Mouse (Mus musculus): ENCODE measurements around the gene Gm9945.
A peak's percentile ranks its signal among the peaks of the same experiment; 100 is the strongest.

Gene Gm9945

GRCm38 (mm10) chr11:53522930-53523329, 43.0 kb downstream of the Gm9945 start:
- no peak for DNase-seq (ENCODE audit: low read depth)

DNA sequence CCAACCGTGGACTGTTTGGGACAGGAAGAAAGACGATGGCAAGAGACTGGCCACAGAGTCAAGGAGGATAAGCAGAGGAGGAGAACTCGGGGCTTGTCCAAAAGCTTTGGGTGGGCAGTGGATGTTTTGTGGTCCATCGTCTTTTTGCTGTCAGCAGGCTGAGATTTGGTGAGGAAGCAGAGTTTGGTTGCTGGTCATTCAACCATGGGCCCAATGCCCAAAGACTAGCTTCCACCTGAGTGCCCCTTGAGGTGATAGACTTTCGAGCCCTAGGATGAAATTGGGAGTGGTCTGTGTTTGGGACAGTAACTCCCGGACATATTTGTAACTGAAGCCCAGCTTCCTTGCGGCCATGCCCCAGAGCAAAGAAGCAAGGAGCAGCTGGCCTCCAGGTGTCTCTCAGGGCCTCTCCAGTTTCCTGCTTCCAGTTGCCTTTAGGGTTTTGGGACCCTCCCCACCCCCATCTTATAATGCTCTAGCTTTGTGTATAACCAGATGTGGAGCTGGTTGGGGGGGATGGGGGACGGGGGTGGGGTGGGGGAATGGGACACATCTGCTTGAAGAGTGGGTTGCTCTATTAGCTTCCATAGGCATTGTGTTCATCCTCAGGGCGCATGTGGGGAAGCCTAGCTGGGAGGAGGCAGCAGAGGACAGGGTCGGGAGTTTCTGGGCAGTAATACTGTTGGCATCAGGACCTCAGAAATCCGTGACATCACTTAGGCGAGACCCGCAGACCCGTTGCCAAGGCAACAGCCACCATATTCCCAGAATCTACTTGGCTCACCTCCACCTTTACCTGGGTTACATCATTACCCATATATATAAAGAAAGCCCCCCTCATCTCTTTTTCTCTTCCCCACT, 43.8 kb downstream of the Gm9945 start:
- DNase-seq (ENCODE audit: low read depth), result no peak

DNA sequence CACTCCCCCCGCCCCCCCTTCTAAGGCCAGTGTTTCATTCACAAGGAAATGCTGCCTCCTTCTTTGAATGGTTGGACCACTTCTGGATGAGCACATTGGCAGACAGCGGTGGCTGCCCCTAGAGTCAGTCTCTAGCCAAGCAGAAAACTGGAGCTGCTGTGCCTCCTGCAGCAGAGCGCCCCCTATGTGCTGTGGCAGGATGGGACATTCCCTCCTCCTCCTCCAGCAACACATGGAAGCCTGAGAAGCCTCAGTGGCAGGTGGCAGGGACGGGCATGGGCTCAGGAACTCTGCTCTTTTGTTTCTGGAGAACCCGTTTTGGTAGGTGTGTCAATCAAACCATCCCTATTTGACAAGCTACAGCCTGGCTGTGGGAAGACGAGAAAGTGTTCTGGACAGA, 44.9 kb downstream of the Gm9945 start:
- DNase-seq (ENCODE audit: low read depth), result peak; percentile 37

- DNase-seq (ENCODE audit: low read depth), result no peak
Observed at GRCm38 (mm10) chr11:53525461-53525860, 45.5 kb downstream of the Gm9945 start.

DNA sequence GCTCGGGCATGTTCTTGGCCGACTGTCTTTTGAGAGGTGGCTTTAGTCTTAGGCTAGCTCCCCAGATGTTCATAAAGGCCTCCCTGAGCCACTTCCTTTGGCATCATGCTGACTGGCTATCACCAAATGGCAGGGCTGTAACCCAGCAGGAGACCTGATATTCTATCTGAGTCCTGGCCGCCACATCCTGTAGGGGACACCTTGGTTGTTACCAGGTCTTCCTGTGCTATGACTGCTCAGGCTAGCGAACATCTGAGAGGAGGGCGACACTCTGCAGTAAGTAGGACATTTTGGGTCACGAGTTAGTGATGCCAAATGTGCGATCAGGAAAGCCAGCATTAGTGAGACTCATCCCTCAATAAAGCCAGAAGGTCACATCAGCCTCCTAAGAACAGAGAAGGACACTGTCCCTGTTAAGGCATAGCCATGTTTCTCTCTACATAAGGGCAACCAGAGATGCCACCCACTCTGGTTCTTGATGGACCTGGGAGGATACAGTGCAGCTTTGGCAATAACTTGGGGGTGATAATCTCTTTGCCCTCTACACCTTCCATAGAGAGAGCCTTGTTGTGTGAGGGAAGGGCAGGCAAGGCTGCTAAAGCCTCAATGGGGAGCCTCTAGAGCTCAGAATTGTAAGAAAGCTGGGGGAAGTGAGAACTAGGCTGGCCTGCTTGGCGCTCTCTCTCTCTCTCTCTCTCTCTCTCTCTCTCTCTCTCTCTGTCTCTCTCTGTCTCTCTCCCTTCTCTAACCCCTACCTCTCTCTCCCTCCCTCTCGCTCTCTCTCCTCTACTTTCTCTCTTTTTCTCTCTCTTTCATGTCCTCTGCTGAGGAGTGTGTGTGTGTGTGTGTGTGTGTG, 48.7 kb downstream of the Gm9945 start:
- DNase-seq (ENCODE audit: low read depth), result peak; percentile 14

DNA sequence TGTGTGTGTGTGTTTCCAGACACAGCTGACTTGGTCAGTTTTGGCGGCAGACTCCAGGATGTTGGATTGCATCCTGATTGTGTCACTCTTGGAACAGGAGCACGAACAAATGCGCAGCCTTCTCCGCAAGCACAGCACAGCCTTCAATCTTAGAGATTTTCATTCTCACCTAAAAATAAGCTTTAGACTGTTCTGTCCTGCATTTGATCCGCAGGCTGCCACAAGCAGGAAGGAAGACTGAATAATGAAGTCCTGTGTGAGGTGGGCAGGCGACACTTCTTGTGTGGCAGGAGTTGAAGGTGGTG, 49.2 kb downstream of the Gm9945 start:
- no peak for DNase-seq (ENCODE audit: low read depth)

GRCm38 (mm10) chr11:53530001-53530400, 50.0 kb downstream of the Gm9945 start:
- DNase-seq (ENCODE audit: low read depth), result no peak
